Mouse (Mus musculus): ENCODE results near the gene Raver2. TPM values are rescaled to one million over a fixed set of nuclear protein-coding genes. Genes with fewer than 3 reads are reported as not detected.

The Raver2 gene
- total and polyA plus RNA-seq, 3 experiments, result 0.04 TPM; not detected in 2

GRCm38 (mm10) chr4:101035131-101035530 is 33.7 kb upstream of the Raver2 start:
- H3K4me3 ChIP-seq (replicated peaks in 1 of 3; ENCODE audit: low read depth in 2 of 3, low read length in 2 of 3, poor library complexity in 1 of 3), result no peak overlapping the region
- dilution Hi-C loops (cut with MboI; ENCODE audit: extremely low pct_ligation_motif_present, extremely low pct_unique_long_range_greater_than_20kb, low sequenced_read_pairs), result no loop called here
- in situ Hi-C loops (cut with MboI; ENCODE audit: low pct_ligation_motif_present, low pct_unique_long_range_greater_than_20kb, low sequenced_read_pairs), result no loop called here
- no peak for TF ChIP-seq GABPA (IDR thresholded peaks at IDR 0.05; ENCODE audit: insufficient replicate concordance, low read depth, low read length)
- no peak for TF ChIP-seq CHD1 (IDR thresholded peaks at IDR 0.05; ENCODE audit: low read depth, low read length)
- no peak for TF ChIP-seq NRF1 (IDR thresholded peaks at IDR 0.05; ENCODE audit: low read depth, low read length)
- TF ChIP-seq SMC3 (IDR thresholded peaks at IDR 0.05; ENCODE audit: low read depth, low read length), result no peak
- no peak for TF ChIP-seq KAT2A (IDR thresholded peaks at IDR 0.05; ENCODE audit: insufficient replicate concordance, low read length)
- no peak for TF ChIP-seq CTCF (conservative IDR thresholded peaks at IDR 0.05 in 1 of 2, IDR thresholded peaks at IDR 0.05 in 1 of 2; ENCODE audit: low read depth in 2 of 2, low read length in 2 of 2)
- no peak for TF ChIP-seq MEF2A (IDR thresholded peaks at IDR 0.05; ENCODE audit: borderline replicate concordance, low read depth, low read length)
- TF ChIP-seq MAX (IDR thresholded peaks at IDR 0.05; ENCODE audit: low read length), result no peak
- no peak for TF ChIP-seq ETS1 (conservative IDR thresholded peaks at IDR 0.05; ENCODE audit: low read depth, low read length)
- no peak for TF ChIP-seq EP300 (IDR thresholded peaks at IDR 0.05; ENCODE audit: low read length)
- no peak for TF ChIP-seq HCFC1 (IDR thresholded peaks at IDR 0.05; ENCODE audit: low read depth, low read length)
- TF ChIP-seq POLR2AphosphoS2 (IDR thresholded peaks at IDR 0.05; ENCODE audit: low read depth, low read length), result no peak
- TF ChIP-seq E2F4 (IDR thresholded peaks at IDR 0.05; ENCODE audit: insufficient replicate concordance, low read depth, low read length), result no peak
- TF ChIP-seq ZC3H11A (IDR thresholded peaks at IDR 0.05; ENCODE audit: low read depth, low read length), result no peak
- no peak for TF ChIP-seq USF2 (conservative IDR thresholded peaks at IDR 0.05; ENCODE audit: low read depth, low read length)
- H3K4me1 ChIP-seq (ENCODE audit: control insufficient read depth in 1 of 2, insufficient read depth in 2 of 2), result no peaks in the 10 kb centered on the region
- H3K79me2 ChIP-seq (replicated peaks; ENCODE audit: control insufficient read depth, extremely low read depth, insufficient read depth, poor library complexity, severe bottlenecking), result no peaks in the 10 kb centered on the region
- no peaks in the 10 kb centered on the region for H3K36me3 ChIP-seq (replicated peaks in 1 of 2; ENCODE audit: control insufficient read depth in 1 of 2, insufficient read depth in 1 of 2, low read length in 1 of 2)
- no peak for DNase-seq (ENCODE audit: extremely low read depth)
- no peaks in the 10 kb centered on the region for H3K27me3 ChIP-seq (replicated peaks)
- H3K27ac ChIP-seq (ENCODE audit: insufficient read depth, low read depth), result no peak overlapping the region
- no peak overlapping the region for H3K4me2 ChIP-seq (ENCODE audit: insufficient read depth, low read depth, poor library complexity, severe bottlenecking)
- H3K9ac ChIP-seq (ENCODE audit: insufficient read depth, low read depth), result no peak overlapping the region
- H3K9me3 ChIP-seq (replicated peaks; ENCODE audit: low read length), result no peaks in the 10 kb centered on the region

GRCm38 (mm10) chr4:101037156-101037555 is 31.6 kb upstream of the Raver2 start:
- Histone ChIP-seq H3K4me1 (ENCODE audit: control insufficient read depth in 1 of 2, insufficient read depth in 2 of 2) (no peaks in the 10 kb centered on the region), H3K9me3 (replicated peaks; ENCODE audit: low read length) (no peaks in the 10 kb centered on the region), H3K36me3 (replicated peaks in 1 of 2; ENCODE audit: control insufficient read depth in 1 of 2, insufficient read depth in 1 of 2, low read length in 1 of 2) (no peaks in the 10 kb centered on the region), H3K27ac (ENCODE audit: insufficient read depth, low read depth) (no peak overlapping the region), H3K4me3 (replicated peaks in 1 of 3; ENCODE audit: low read depth in 2 of 3, low read length in 2 of 3, poor library complexity in 1 of 3) (no peak overlapping the region), H3K9ac (ENCODE audit: insufficient read depth, low read depth) (no peak overlapping the region), H3K27me3 (replicated peaks) (no peaks in the 10 kb centered on the region), H3K79me2 (replicated peaks; ENCODE audit: control insufficient read depth, extremely low read depth, insufficient read depth, poor library complexity, severe bottlenecking) (no peaks in the 10 kb centered on the region), H3K4me2 (ENCODE audit: insufficient read depth, low read depth, poor library complexity, severe bottlenecking) (no peak overlapping the region)
- dilution Hi-C loops (cut with MboI; ENCODE audit: extremely low pct_ligation_motif_present, extremely low pct_unique_long_range_greater_than_20kb, low sequenced_read_pairs) (no loop called here), in situ Hi-C loops (cut with MboI; ENCODE audit: low pct_ligation_motif_present, low pct_unique_long_range_greater_than_20kb, low sequenced_read_pairs) (no loop called here)
- TF ChIP-seq ZKSCAN1 (IDR thresholded peaks at IDR 0.05; ENCODE audit: borderline replicate concordance, low read depth, low read length), result no peak
- TF ChIP-seq IRF4 (IDR thresholded peaks at IDR 0.05; ENCODE audit: low read depth, low read length), result no peak
- TF ChIP-seq GABPA (IDR thresholded peaks at IDR 0.05; ENCODE audit: insufficient replicate concordance, low read depth, low read length), result no peak
- TF ChIP-seq MAX (IDR thresholded peaks at IDR 0.05; ENCODE audit: low read length), result no peak
- TF ChIP-seq E2F4 (IDR thresholded peaks at IDR 0.05; ENCODE audit: insufficient replicate concordance, low read depth, low read length), result no peak
- TF ChIP-seq UBTF (IDR thresholded peaks at IDR 0.05; ENCODE audit: low read depth, low read length), result no peak
- TF ChIP-seq RCOR1 (conservative IDR thresholded peaks at IDR 0.05; ENCODE audit: low read depth, low read length), result no peak
- no peak for TF ChIP-seq MEF2A (IDR thresholded peaks at IDR 0.05; ENCODE audit: borderline replicate concordance, low read depth, low read length)
- TF ChIP-seq TCF12 (IDR thresholded peaks at IDR 0.05; ENCODE audit: low read depth, low read length), result no peak
- no peak for TF ChIP-seq CTCF (conservative IDR thresholded peaks at IDR 0.05 in 1 of 2, IDR thresholded peaks at IDR 0.05 in 1 of 2; ENCODE audit: low read depth in 2 of 2, low read length in 2 of 2)
- no peak for TF ChIP-seq KAT2A (IDR thresholded peaks at IDR 0.05; ENCODE audit: insufficient replicate concordance, low read length)
- TF ChIP-seq ELF1 (IDR thresholded peaks at IDR 0.05; ENCODE audit: low read depth, low read length), result no peak
- no peak for DNase-seq (ENCODE audit: extremely low read depth)
